Mouse (Mus musculus): ENCODE data around the gene Arhgef9. TPM values are rescaled to one million over a fixed set of nuclear protein-coding genes. Genes with fewer than 3 reads are reported as not detected.

The Arhgef9 gene
- polyA plus RNA-seq, 1 experiment from 2014 or later: 11.7 TPM

- Histone ChIP-seq H3K4me2 (ENCODE audit: low read depth, low read length) (peak within 1 kb of the TSS; percentile 55), H3K4me3 (ENCODE audit: low read length) (peak within 1 kb of the TSS; percentile 59), H3K4me1 (replicated peaks; ENCODE audit: control insufficient read depth, insufficient read depth, low read length) (no peaks in the 10 kb centered on the region), H3K9me3 (ENCODE audit: control insufficient read depth, low read length) (no peaks in the 10 kb centered on the region), H3K27me3 (ENCODE audit: control insufficient read depth, insufficient read depth, low read depth, low read length) (no peaks in the 10 kb centered on the region), H3K36me3 (ENCODE audit: control insufficient read depth, insufficient read depth, low read length) (no peaks in the 10 kb centered on the region), H3K27ac (ENCODE audit: low read length) (peak within 1 kb of the TSS; percentile 95), H3K9ac (ENCODE audit: low read length) (peak within 1 kb of the TSS; percentile 74)
- WGBS: 11% methylated on average over 30 of the region's 30 CpGs
- peak; percentile 99 for ATAC-seq (ENCODE audit: low read depth)
These were observed 170.2 kb downstream of the Arhgef9 start, which contains the start of gene Spin4 for GRCm38 (mm10) chrX:95026361-95026892. TSS of gene Spin4 (minus strand) at chrX:95026682.

GRCm38 (mm10) chrX:95025779-95026360 lies 170.8 kb downstream of the Arhgef9 start:
- H3K27ac ChIP-seq (ENCODE audit: low read length): peak overlapping the region; percentile 95
- no peaks in the 10 kb centered on the region for H3K4me1 ChIP-seq (replicated peaks; ENCODE audit: control insufficient read depth, insufficient read depth, low read length)
- peak overlapping the region; percentile 59 for H3K4me3 ChIP-seq (ENCODE audit: low read length)
- peak; percentile 51 for ATAC-seq (ENCODE audit: low read depth)
- H3K27me3 ChIP-seq (ENCODE audit: control insufficient read depth, insufficient read depth, low read depth, low read length): no peaks in the 10 kb centered on the region
- H3K4me2 ChIP-seq (ENCODE audit: low read depth, low read length): peak overlapping the region; percentile 55
- H3K9me3 ChIP-seq (ENCODE audit: control insufficient read depth, low read length): no peaks in the 10 kb centered on the region
- peak overlapping the region; percentile 74 for H3K9ac ChIP-seq (ENCODE audit: low read length)
- no peaks in the 10 kb centered on the region for H3K36me3 ChIP-seq (ENCODE audit: control insufficient read depth, insufficient read depth, low read length)
- 18% methylated on average over 23 of the region's 23 CpGs for WGBS

- no peak overlapping the region for H3K9ac ChIP-seq (ENCODE audit: low read length)
- H3K27me3 ChIP-seq (ENCODE audit: control insufficient read depth, insufficient read depth, low read depth, low read length): no peaks in the 10 kb centered on the region
- no peak overlapping the region for H3K4me2 ChIP-seq (ENCODE audit: low read depth, low read length)
- H3K27ac ChIP-seq (ENCODE audit: low read length): no peak overlapping the region
- WGBS: 12% methylated on average over 4 of the region's 4 CpGs
- H3K4me1 ChIP-seq (replicated peaks; ENCODE audit: control insufficient read depth, insufficient read depth, low read length): no peaks in the 10 kb centered on the region
- no peaks in the 10 kb centered on the region for H3K9me3 ChIP-seq (ENCODE audit: control insufficient read depth, low read length)
- no peaks in the 10 kb centered on the region for H3K36me3 ChIP-seq (ENCODE audit: control insufficient read depth, insufficient read depth, low read length)
- ATAC-seq (ENCODE audit: low read depth): no peak
- H3K4me3 ChIP-seq (ENCODE audit: low read length): no peak overlapping the region
These were observed 184.6 kb downstream of the Arhgef9 start for GRCm38 (mm10) chrX:95012033-95012432.

Other genes with a start within 250 kb of the Arhgef9 start
- 8.2 and 10.6 TPM in 2 replicates for gene Spin4, start 170.2 kb downstream of the Arhgef9 start, polyA plus RNA-seq (2015; fragmentation: Nextera tagmentation; extraction: Ambion mirVana)
- gene Amer1, start 248.0 kb upstream of the Arhgef9 start, polyA plus RNA-seq (2015; fragmentation: Nextera tagmentation; extraction: Ambion mirVana): 11.3 and 11.4 TPM in 2 replicates

Data from lung, embryonic 16.5 days (tissue).